Mouse (Mus musculus) C2C12 (cell line): Measurements from ENCODE around the gene Pdss1.

Experiments
- CEBPB ChIP-seq: IDR thresholded peaks from one replicate; pipeline ENCODE4 v1.6.1; 2011; ENCODE audit warnings: low read depth, mild to moderate bottlenecking, control low read depth, moderate library complexity
- CTCF ChIP-seq: IDR thresholded peaks from one replicate; pipeline ENCODE4 v1.5.1; 2011; ENCODE audit not compliant: control insufficient read depth, insufficient read depth, insufficient read length
- FOSL1 ChIP-seq: IDR thresholded peaks from one replicate; pipeline ENCODE4 v1.8.0; 2011; ENCODE audit warnings: mild to moderate bottlenecking, low read length; ENCODE audit not compliant: poor library complexity, insufficient read depth, severe bottlenecking
- MAX ChIP-seq: IDR thresholded peaks from one replicate; pipeline ENCODE4 v1.6.1; 2011; ENCODE audit warnings: mild to moderate bottlenecking, control low read depth
- MYOD1 ChIP-seq: IDR thresholded peaks from one replicate; pipeline ENCODE4 v1.6.1; 2011; ENCODE audit warnings: low read depth; ENCODE audit not compliant: control insufficient read depth, insufficient read length
- MYOG ChIP-seq: IDR thresholded peaks from one replicate; pipeline ENCODE4 v1.6.1; 2011; ENCODE audit not compliant: control insufficient read depth, insufficient read length; ENCODE audit errors: extremely low read depth
- USF1 ChIP-seq: IDR thresholded peaks from one replicate; pipeline ENCODE4 v1.6.1; 2011; ENCODE audit warnings: low read depth, mild to moderate bottlenecking, control low read depth, moderate library complexity

- TF ChIP-seq MYOD1 = no peak
- TF ChIP-seq CTCF = no peak
- TF ChIP-seq CEBPB = no peak
- no peak for TF ChIP-seq MAX
- TF ChIP-seq FOSL1 = no peak
- no peak for TF ChIP-seq MYOG
- no peak for TF ChIP-seq USF1
Observed at GRCm38 (mm10) chr2:22985973-22986657, 90.8 kb downstream of the Pdss1 start.
